Mouse (Mus musculus): ENCODE results near the gene Clasrp.

DNA sequence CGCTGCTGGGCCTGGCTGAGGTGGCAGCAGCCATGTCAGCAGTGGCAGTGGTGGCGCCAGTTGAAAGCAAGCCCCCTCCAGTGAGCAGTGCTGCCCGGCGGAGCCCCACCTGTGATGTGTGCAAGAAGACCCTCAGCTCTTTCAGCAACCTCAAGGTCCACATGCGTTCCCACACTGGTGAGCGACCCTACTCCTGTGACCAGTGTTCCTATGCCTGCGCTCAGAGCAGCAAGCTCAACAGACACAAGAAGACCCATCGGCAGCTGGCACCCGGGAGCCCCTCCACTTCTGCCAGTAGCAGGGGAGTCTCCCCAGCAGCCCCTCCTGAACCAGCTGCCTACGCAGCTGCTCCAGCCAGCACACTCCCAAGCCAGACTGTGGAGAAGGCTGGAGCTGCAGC, 24.5 kb downstream of the Clasrp start:
- TF ChIP-seq CTCF (IDR thresholded peaks at IDR 0.05; ENCODE audit: low read depth) (no peak), EP300 (IDR thresholded peaks at IDR 0.05; ENCODE audit: low read depth) (no peak)

Measured in liver, postnatal 0 days (tissue).